Mouse (Mus musculus) Patski (cell line): ENCODE data around the gene Slc6a19. TPM values are rescaled to one million over a fixed set of nuclear protein-coding genes. Genes with fewer than 3 reads are reported as not detected.
A peak's percentile ranks its signal among the peaks of the same experiment; 100 is the strongest.

Experiments used
- ATAC-seq: fragments of 100-300 bp; one replicate; pipeline ENCODE4 v1.8.0; 2021
- CTCF ChIA-PET: fragments of 350-600 bp; sonication (Branson Sonifier 250); formaldehyde crosslinking; loops from one replicate; lab custom pipeline; 2022; ENCODE audit warnings: inconsistent platforms; lab: Charles Lee
- POLR2A ChIA-PET: fragments of 350-600 bp; sonication (Branson Sonifier 250); formaldehyde crosslinking; loops from one replicate; lab custom pipeline; 2022; ENCODE audit warnings: antibody characterized with exemption, inconsistent platforms; lab: Charles Lee
- DNase-seq: peaks from one replicate; pipeline ENCODE4 v3.0.0-alpha.2; 2011; ENCODE audit warnings: low read depth, low spot score
- H3K27me3 ChIP-seq: fragments of 371-371 bp; one replicate; pipeline ENCODE4 v1.5.1; 2021
- CTCF ChIP-seq: fragments of 100-300 bp; IDR thresholded peaks from one replicate; pipeline ENCODE4 v1.5.1; 2021
- in situ Hi-C: fragments of 300-500 bp; cut with MboI; formaldehyde crosslinking; loops from 3 replicates; pipeline ENCODE4 v1.11.1; 2018; ENCODE audit warnings: low pct_unique_long_range_greater_than_20kb, mixed read lengths
- polyA plus RNA-seq: library from polyadenylated mRNA; unstranded; gene quantifications from one replicate; pipeline ENCODE4 v1.2.3, GENCODE M21; 2021

Slc6a19 gene
- polyA plus RNA-seq, 1 experiment from 2014 or later: 20.4 TPM

DNA sequence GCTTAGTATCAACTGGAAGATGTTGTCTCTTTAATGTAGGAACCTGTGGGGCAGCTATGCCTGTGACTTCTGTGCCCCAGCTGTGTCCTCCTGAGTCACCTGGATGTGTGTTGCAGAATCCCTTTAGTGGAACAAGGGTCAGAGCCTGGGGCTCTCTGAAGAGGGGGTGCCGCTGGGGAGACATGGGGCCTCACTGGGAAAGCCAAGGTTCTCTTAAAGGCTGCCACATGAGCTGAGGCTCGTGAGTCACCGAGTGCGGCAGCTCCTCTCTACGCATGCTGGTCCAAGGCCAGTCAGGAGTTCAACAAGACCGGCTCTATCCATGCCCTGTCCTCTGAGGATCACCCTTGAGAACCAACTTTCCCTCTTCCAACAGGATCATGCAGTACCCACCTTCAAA, 5.0 kb downstream of the Slc6a19 start:
- no peak for ATAC-seq
- ChIA-PET POLR2A (interaction anchor here (0.6 to 2.5 kb wide), 2 partner anchors 10 to 616 kb away, joined by 5 to 6 read pairs; no protein-coding TSS in a partner anchor), CTCF (interaction anchor here (1.3 to 1.7 kb wide), 2 partner anchors 52 to 53 kb away, joined by 3 to 5 read pairs; no protein-coding TSS in a partner anchor)
- H3K27me3 ChIP-seq: no peaks in the 10 kb centered on the region
- no peak for TF ChIP-seq CTCF
- no peak for DNase-seq
- in situ Hi-C loops: no loop called here

DNA sequence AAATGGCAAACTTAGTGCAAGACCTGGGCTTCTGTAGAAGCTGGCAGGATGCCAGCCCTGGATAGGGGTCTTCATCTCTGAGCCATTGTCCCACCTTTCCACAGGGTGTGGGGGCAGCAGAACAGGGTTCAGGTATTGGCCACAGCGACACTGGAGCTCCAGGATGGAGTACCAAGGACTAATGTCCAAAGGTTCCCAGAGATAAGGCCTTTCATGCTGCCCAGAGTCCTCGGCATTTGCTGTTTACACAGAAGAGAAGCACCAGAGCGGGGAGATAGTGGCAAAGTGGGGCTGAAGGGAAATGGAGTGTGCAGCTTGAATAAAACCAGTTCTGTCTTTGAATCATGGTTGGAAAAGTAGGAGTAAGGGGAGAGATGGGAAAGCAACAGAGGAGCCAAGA, 8.1 kb downstream of the Slc6a19 start:
- DNase-seq (no peak), ATAC-seq (no peak)
- ChIA-PET CTCF (interaction anchor here (1.2 to 6.5 kb wide), 3 partner anchors 16 to 51 kb away, joined by 3 to 196 read pairs (median 13); no protein-coding TSS in a partner anchor), POLR2A (no interaction called here)
- in situ Hi-C loops: no loop called here
- no peak for TF ChIP-seq CTCF
- no peaks in the 10 kb centered on the region for H3K27me3 ChIP-seq

DNA sequence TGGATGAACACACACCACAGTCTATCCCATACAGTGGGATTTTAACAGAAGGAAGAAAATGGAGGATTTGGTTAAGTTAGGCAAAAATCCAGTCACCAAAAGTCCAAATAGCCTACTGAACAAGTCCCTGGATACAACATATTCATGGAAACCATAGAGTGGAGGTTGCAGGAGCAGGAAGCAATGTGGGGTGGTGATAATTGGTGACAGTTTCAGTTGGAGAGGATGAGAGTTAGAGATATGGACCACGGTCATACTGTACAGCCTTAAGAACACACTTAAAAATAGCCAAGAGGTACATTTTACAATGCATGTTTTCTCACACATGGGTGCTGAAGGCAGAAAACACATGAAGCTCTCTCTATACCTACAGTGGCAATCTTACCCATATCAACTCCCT, 9.7 kb downstream of the Slc6a19 start:
- no peak for TF ChIP-seq CTCF
- ATAC-seq: no peak
- ChIA-PET CTCF (interaction anchor here (1.1 to 6.5 kb wide), 3 partner anchors 19 to 80 kb away, joined by 4 to 196 read pairs (median 13); no protein-coding TSS in a partner anchor), POLR2A (no interaction called here)
- in situ Hi-C loops: loop anchor here (5.0 kb wide), 3 partner anchors 48 to 268 kb away; no protein-coding TSS in a partner anchor
- no peak for DNase-seq
- no peaks in the 10 kb centered on the region for H3K27me3 ChIP-seq

DNA sequence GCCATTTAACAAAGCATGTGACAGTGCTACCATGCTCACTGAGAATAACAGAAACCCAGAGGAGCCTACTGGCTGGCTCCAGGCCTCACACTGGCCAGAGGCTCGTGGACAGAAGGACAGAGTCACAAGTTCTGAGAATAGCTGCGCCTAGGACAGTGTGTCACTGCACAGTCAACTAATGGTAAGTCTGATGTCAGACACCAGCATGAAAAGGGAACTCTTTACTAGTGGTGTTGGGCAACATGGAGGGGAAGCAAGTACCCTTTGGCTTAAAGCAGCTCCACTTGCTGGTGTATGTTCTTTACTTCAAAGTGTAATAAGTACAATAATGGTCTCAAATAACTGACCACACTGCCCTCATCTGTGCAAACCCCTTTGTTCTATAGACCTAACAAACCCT, 11.3 kb downstream of the Slc6a19 start:
- POLR2A ChIA-PET: interaction anchor here (0.5 to 2.4 kb wide), 5 partner anchors 10 to 159 kb away, joined by 3 to 10 read pairs (median 3); no protein-coding TSS in a partner anchor
- no peaks in the 10 kb centered on the region for H3K27me3 ChIP-seq
- in situ Hi-C loops: loop anchor here (5.0 kb wide), 3 partner anchors 46 to 266 kb away; no protein-coding TSS in a partner anchor
- ATAC-seq: no peak
- no peak for TF ChIP-seq CTCF
- DNase-seq: no peak
- CTCF ChIA-PET: interaction anchor here (0.7 to 6.5 kb wide), 20 partner anchors 8 to 84 kb away, joined by 3 to 196 read pairs (median 4); partner anchors contain the start of genes Slc6a18 and Slc6a19

DNA sequence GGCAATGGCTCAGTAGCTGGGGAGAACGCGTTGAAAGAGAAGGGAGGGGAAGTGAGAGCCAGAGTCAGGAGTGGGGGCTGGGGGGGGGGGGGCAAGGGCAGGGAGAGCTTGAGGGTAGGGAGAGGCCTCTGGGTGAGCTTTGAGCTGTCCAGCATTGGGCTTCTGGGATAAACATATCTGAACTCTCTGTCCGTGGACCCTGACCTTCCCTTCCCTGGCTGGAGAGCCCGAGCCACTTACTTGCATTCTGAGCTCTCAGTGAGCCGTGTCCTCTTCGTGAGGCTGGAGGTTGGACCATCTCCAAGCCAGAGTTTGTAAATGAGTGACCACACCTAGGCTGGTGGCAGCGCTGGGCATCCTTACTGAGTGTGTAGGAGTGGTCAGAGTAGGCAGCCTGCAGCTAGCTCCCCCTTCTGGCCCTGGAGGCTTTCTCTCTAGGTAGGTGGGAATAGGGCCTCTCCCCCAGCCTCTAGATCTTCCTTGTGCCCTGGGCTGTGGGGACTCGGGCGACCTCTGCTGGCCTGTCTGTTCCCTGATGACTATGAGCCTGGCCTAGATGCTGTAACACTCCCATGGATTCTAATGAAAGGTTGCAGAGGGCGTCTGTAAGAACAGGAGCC, 12.3 kb downstream of the Slc6a19 start:
- TF ChIP-seq CTCF: no peak
- CTCF ChIA-PET: interaction anchor here (0.6 to 6.5 kb wide), 31 partner anchors 9 to 263 kb away, joined by 3 to 196 read pairs (median 4); partner anchors contain the start of genes Slc6a18 and Slc6a19
- in situ Hi-C loops: loop anchor here (5.0 kb wide), 3 partner anchors 45 to 265 kb away; no protein-coding TSS in a partner anchor
- peak; percentile 99 for ATAC-seq
- DNase-seq: peak; percentile 100
- no peaks in the 10 kb centered on the region for H3K27me3 ChIP-seq
- POLR2A ChIA-PET: interaction anchor here (0.5 to 2.4 kb wide), 5 partner anchors 9 to 268 kb away, joined by 3 to 10 read pairs (median 4); no protein-coding TSS in a partner anchor

GRCm38 (mm10) chr13:73688934-73689333, 15.7 kb downstream of the Slc6a19 start:
- POLR2A ChIA-PET: interaction anchor here (1.4 kb wide), 1 partner anchor 41 kb away, joined by 5 read pairs; no protein-coding TSS in a partner anchor
- no peaks in the 10 kb centered on the region for H3K27me3 ChIP-seq
- TF ChIP-seq CTCF: no peak
- in situ Hi-C loops: no loop called here
- CTCF ChIA-PET: interaction anchor here (2.0 to 2.4 kb wide), 2 partner anchors 10 to 42 kb away, joined by 4 to 12 read pairs; partner anchors contain the start of gene Slc6a18
- no peak for DNase-seq
- ATAC-seq: no peak

GRCm38 (mm10) chr13:73687601-73688000, 17.1 kb downstream of the Slc6a19 start:
- H3K27me3 ChIP-seq: no peaks in the 10 kb centered on the region
- CTCF ChIA-PET: interaction anchor here (2.0 kb wide), 1 partner anchor 9 kb away, joined by 4 read pairs; the partner anchor contains the start of gene Slc6a18
- POLR2A ChIA-PET: interaction anchor here (0.6 kb wide), 1 partner anchor 27 kb away, joined by 3 read pairs; no protein-coding TSS in a partner anchor
- ATAC-seq (peak; percentile 3), DNase-seq (peak; percentile 65)
- in situ Hi-C loops: no loop called here
- no peak for TF ChIP-seq CTCF

GRCm38 (mm10) chr13:73685502-73685901, 19.2 kb downstream of the Slc6a19 start:
- in situ Hi-C loops: no loop called here
- no peaks in the 10 kb centered on the region for H3K27me3 ChIP-seq
- ATAC-seq (no peak), DNase-seq (no peak)
- no peak for TF ChIP-seq CTCF
- POLR2A ChIA-PET: no interaction called here
- CTCF ChIA-PET: interaction anchor here (0.8 to 1.6 kb wide), 3 partner anchors 11 to 38 kb away, joined by 3 to 4 read pairs (median 4); no protein-coding TSS in a partner anchor

GRCm38 (mm10) chr13:73684412-73684811, 20.3 kb downstream of the Slc6a19 start:
- no peak for ATAC-seq
- H3K27me3 ChIP-seq: no peaks in the 10 kb centered on the region
- DNase-seq: peak; percentile 42
- ChIA-PET CTCF (interaction anchor here (0.9 to 3.1 kb wide), 9 partner anchors 8 to 58 kb away, joined by 3 to 20 read pairs (median 3); no protein-coding TSS in a partner anchor), POLR2A (interaction anchor here (1.5 kb wide), 1 partner anchor 36 kb away, joined by 5 read pairs; no protein-coding TSS in a partner anchor)
- in situ Hi-C loops: no loop called here
- TF ChIP-seq CTCF: no peak

DNA sequence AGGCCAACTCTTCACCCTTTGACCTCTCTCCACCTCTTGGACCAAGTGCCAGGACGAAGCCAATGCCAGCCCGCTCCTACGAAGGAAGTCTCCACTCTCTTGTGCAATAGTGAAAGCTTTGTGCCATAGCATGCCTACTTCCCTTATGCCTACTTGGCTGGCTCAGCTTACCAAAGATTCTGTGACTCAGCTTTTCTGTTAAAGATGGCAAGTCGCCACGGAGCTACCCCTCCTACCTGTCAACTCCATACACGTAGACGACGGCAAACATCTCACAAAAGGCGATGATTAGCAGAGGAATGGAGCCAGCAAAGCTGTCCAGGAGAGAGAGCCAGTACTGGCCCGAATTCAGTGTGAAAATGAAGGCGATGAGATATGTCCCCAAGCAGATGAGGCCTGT, 21.0 kb downstream of the Slc6a19 start:
- POLR2A ChIA-PET: interaction anchor here (1.5 to 1.7 kb wide), 2 partner anchors 9 to 35 kb away, joined by 4 to 5 read pairs; no protein-coding TSS in a partner anchor
- ATAC-seq (no peak), DNase-seq (no peak)
- no peak for TF ChIP-seq CTCF
- H3K27me3 ChIP-seq: no peaks in the 10 kb centered on the region
- CTCF ChIA-PET: interaction anchor here (0.9 to 3.1 kb wide), 9 partner anchors 9 to 58 kb away, joined by 3 to 20 read pairs (median 3); no protein-coding TSS in a partner anchor
- in situ Hi-C loops: no loop called here
